Mouse (Mus musculus): ENCODE measurements around the gene Dph2.

- TF ChIP-seq CTCF (IDR thresholded peaks at IDR 0.05; ENCODE audit: low read depth) (no peak), EP300 (IDR thresholded peaks at IDR 0.05; ENCODE audit: low read depth) (no peak)
These were observed 26.4 kb upstream of the Dph2 start for GRCm38 (mm10) chr4:117918261-117918660.
